Mouse (Mus musculus): Measurements from ENCODE around the gene Fam76a.

- no peak for TF ChIP-seq POU5F1 (IDR thresholded peaks at IDR 0.05; ENCODE audit: borderline replicate concordance, low read length)
- TF ChIP-seq CTCF (conservative IDR thresholded peaks at IDR 0.05; ENCODE audit: low read length) = no peak
- TF ChIP-seq NANOG (IDR thresholded peaks at IDR 0.05; ENCODE audit: borderline replicate concordance, low read length) = no peak
Observed at GRCm38 (mm10) chr4:132946047-132947001, 24.0 kb upstream of the Fam76a start.
